Mouse (Mus musculus) T-cell, adult 2 months (primary cell): ENCODE results near the gene Capsl.

ENCODE experiments used
- DNase-seq: peaks from one replicate; pipeline ENCODE4 v3.0.0; 2022; ENCODE audit warnings: low spot score

Gene Capsl

DNA sequence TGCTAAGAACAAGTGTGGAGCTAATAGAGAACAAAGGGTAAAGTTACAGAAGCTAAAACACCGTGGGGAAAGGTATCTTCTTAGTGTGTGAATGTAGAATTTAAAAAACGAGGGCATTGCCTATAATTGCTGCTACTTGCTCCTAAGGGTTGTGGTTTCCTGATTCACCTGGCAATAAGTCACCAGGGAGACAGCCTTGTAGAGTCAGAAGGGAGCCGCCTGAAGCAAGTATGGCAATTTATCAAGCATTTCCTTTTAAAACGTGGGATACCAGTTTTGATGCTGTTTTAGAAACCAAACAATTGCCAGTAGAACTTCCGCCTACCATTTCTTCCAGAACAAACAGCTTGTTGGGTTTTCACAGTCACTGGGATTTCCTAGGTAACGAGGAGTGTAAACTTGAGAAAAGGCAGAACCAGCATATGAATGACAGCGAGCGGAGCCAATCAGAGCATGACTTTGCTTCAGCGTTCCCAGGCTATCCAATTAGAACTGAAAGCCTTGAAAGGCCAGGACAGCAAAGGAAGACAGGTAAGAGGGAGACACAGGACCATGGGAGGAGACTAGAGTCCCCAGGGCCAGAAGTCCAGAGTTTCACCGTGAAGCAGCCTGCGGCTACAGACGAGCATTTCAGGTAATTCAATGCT, at the start of gene Capsl:
Capsl (plus strand) TSS at position 495 of the 647 bp plus-strand sequence.
- peak; percentile 41 for DNase-seq

DNA sequence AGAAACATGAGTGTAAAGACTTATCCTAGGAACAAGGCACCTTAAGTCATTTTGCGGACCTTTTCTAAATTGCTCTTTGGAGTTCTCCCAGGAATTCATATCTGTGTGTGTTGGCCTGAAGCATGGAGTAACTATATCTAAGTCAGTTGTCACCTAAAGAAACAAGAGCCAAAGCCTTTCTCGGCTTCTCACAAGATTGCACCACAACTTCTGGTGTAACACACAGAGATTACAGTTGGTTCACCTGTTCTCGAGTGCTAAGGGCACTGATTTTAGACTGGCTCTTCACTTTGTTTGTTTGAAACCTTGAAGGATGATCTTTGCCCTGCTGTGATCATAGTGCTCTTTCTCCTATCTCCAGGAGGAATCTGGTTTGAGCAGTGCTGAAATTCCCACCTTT, 26.4 kb upstream of the Capsl start:
- no peak for DNase-seq

GRCm38 (mm10) chr15:9421163-9421562, 14.7 kb upstream of the Capsl start:
- no peak for DNase-seq

DNA sequence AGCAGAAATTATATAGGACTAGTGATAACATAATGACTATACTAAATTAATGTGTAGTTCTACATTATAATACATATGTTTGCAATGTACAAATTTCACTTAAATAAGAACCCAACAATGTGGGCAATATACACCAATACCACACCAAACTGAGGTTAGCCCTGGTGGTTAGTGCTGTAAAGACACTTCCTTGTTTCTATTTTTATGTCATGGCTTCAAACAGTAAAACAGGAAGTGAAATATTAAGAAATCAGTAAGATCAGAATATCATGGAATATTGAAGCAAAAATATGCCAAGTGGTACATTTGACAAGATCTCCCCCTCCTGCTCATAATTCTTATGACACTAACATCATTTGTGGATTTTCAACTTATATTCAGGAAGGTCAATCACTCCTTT, 8.0 kb upstream of the Capsl start:
- DNase-seq = no peak

DNA sequence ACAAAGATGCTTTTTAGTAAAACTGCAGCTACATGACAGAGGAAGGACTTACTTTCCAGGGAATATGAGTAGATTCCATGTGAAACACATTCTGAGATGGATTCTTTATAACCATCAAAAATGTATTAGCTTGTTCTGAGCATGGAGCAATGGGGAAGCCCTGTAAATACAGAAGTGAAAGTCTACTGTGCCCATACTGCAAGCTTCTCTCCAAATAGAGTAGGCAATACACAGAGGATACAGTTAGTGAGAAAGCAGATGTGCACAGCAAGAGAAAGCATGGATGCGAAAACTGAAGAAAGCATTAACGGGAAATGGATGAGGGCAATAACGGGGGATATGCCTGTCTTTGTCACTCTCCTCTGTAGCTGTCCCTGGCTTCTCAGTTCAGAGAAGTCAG, 6.0 kb upstream of the Capsl start:
- DNase-seq = no peak

DNA sequence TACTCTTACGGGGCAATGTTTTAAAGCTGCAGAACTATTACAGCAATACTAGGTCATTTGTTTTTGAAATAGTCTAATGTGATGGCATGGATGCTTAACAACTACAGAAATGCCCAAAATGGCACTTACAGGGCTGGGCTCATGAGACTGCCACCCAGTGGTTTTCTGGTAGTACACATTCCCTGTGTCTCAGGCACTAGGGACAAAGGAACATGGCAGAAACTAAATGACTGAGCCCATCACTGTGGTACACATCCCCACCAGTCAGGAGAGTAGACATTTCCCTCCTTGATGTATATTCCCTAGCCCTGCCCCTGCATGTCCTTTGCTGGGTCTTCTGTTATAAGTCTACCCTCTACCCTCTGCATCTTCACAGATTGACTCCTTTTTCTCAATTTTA, 16.2 kb downstream of the Capsl start:
- no peak for DNase-seq

DNA sequence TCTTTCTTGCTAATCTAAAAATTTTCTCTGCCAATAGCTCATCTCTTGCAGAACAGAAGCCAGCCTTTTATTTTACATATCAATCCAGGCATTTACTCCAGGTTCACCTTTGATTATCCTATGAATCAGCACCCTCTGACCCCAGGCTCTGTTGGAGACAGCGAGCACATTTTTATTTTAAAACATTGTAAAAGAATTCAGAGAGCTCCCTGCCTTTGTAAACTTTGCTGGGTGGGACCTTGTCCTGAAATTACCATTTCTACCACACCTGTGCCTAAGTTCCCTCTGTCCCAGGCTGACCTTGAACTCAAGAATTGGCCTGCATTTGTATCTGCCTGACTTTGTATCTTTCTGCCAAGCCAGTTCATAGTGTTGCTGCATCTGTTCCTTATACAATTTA, 17.0 kb downstream of the Capsl start:
- DNase-seq = no peak

GRCm38 (mm10) chr15:9454198-9454597, 18.4 kb downstream of the Capsl start:
- no peak for DNase-seq

- peak; percentile 66 for DNase-seq
These were observed 19.4 kb downstream of the Capsl start for GRCm38 (mm10) chr15:9455241-9455640.

DNA sequence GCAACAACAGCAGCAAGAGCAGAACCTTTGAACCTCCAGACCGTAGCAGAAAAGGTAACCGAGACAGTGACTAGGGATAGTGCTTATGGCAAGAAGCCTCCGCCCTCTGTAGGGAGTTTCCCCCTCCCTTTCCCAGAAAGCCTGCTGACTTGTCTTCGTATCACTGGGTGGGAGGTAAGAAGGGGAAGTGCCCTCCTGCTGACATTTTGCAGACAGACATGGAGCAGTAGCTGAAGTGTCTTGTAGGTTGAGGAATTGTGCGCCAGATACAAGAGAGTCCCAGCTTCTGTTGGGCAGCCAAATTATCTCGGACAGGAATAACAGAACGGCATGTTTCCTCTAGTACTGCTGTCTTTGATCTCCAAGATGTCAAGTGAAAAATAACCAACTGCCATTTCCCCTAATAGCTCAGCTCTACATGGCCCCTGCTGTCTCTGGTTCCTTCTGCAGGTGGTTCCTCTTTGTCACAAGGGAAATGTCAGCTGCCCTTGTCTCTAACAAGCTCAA, 27.7 kb downstream of the Capsl start:
- peak; percentile 10 for DNase-seq

DNA sequence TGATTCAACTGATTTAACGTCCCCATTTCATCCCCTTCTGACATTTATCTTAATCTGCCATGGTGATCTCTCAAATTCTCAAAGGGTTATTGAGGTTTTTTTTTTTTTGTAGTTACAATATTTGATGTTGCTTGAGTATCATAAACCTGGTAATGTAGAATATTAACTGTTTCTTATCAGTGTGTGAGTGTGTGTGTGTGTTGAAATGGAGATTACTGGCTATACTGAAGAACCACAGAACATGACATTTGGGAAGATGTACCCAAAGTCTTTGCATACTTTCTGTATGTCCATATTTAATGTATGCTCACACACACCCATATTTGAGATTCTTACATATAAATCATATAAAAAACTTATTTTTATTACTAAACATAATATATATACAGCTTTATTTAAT, 28.2 kb downstream of the Capsl start:
- DNase-seq = no peak

DNA sequence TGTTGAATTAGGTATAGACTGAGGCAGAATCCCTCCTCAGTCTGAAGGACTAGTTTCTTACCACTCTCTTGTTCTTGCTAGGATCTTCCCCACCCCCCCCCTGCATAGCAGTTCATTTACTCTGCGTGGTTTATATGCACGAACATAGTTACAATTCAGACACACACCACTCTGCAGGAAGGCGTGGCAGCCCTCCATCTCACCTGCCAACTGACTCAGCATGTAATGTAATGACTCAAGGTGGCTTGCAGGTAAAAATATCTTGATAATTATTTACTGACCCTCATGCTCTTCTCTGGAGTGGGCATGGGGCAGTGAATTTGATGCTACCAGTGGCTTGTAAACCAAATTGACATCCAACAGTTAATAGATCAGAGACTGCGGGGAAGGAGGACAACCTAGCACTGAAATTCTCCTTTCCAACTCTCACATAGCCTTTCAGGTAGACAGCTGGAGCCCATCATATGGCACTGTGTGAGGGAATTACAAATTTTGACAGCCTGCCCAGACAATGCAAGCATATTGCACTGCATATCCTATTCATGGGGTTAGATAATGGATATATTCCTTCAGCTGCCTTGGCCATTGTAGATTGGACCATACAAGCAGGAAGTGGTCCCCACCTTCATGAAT, 35.3 kb downstream of the Capsl start:
- no peak for DNase-seq

GRCm38 (mm10) chr15:9472167-9472566, 36.3 kb downstream of the Capsl start:
- DNase-seq = peak; percentile 42

GRCm38 (mm10) chr15:9472618-9473017, 36.8 kb downstream of the Capsl start:
- no peak for DNase-seq

DNA sequence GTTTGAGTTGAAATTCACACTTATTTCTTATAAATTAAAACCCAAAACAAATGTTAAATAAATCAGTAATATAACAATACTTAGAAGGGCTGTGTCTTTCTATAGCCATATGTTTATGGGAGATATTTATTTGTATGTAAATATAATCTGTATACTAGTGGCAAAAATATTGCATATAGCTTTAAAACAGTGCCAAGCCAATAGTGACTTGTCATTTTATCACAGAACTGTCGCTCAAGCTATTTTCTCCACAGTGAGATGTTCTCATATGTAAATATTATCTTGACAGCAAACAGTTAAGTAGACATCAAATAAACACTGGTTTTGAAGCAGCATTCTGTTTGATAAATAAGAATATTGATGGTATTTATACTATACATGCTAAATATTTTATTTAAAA, 37.4 kb downstream of the Capsl start:
- no peak for DNase-seq

DNA sequence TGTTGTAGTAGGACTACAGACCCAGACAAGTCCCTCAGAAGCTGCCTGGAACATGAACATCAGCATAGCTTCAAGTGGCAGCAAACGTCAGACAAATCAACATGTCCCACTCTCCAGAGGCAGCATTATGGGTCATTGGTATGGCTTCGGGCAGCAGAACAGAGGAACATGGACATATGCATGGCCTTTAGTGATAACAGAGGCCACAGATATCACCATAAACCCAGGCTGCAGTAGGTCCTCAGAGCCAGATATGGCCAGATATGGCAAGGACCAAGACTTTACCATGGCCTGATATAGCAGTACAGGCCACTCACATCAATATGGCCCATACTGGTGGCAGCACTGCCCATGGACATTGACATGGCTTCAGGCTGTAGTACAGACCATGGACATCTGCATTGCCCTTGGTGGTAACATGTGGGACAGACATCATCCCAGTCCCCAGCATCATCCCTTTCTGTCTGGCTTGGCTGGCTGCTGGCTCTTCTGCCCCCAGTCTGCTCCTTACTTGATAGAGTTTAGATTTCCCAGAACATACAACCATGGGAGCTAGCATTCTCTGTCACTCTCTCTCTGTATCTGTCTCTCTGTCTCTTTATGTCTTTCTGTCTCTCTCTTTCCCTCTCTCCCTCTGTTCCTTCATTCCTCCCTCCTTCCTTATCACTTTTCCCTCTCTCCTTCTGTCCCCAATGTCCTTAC, 53.7 kb downstream of the Capsl start:
- no peak for DNase-seq

DNA sequence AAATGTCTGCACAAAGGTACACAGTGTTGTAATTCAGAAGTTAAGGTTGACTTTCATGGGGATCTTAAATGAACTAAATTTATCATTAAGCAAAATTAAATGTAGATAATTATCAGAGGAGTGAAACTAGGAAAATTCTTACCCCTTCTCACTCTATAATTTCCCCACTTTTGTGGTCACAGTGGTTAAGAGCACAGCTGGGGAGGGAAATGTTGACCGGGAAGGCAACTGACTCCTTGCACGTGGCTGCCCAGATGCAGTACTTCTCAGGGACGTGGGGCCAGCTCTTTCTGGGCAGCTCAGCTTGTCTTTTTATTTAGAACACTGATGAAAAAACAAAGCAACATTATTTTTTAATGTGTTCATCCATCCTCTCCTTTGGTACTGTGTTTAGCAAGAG, 56.2 kb downstream of the Capsl start:
- DNase-seq = no peak
